Mouse (Mus musculus) heart, postnatal 4 days (tissue): ENCODE measurements around the gene Lpar1. TPM values are rescaled to one million over a fixed set of nuclear protein-coding genes. Genes with fewer than 3 reads are reported as not detected.
A peak's percentile ranks its signal among the peaks of the same experiment; 100 is the strongest.
"Not testable (repeated sequence)": the region's sequence is repeated elsewhere in the genome, so short reads cannot be mapped to it uniquely, and the experiment has no call there.

Source experiments
- DNase-seq: peaks from one replicate; pipeline ENCODE4 v3.0.0; 2021
- total RNA-seq, 2 experiments: library from RNA; stranded (reverse); gene quantifications; 2 replicates each; pipeline ENCODE4 v1.2.3; 2021

Gene Lpar1
- total RNA-seq, 2 experiments from 2014 or later = 17.1 to 18.7 TPM

DNA sequence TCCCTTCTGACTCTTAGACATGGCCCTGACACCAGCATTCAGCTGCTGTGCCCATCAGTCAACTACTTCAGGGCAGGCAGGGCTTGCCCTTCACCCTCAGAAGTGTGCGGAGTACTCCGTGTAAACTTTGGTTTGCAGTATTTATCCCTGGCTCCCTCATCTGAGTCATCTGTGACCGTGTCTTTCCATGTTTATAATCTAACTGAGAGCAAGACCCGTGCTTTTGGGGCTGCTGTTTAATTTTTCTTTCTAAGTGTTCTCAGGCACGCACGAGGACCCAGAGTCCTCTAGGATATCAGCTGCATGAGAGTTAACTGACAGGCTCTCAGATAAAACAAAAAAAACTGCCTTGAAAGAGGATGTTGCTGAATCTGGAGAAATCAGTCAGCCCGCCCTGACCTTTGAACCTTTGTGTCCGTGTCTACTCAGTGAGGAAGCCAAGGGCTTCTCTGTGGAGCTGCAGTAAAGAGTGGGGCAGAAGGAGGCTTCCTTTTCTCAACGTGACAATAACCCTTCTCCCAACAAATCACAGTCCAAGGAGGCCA is 7.7 kb downstream of the Lpar1 start:
- DNase-seq = no peak

DNA sequence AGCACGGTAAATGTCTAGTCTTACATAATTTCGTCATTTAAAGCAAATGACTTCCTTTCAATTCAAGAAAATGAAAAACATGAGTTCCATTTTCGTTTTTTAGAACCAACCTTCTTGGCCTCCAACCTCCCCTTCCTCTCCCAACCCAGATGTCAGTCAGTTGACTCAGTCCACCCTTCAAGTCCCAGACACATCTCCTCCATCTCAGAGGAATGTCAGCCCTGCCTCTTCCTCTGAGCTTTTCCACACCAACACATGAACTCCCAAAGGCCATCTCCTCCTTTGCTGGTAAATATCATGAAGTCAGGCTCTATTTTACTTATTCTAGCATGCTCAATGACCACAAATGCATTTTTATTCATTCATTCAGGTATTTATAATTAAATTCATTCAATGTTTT is 10.5 kb downstream of the Lpar1 start:
- DNase-seq = no peak

GRCm38 (mm10) chr4:58542656-58543055 is 11.0 kb downstream of the Lpar1 start:
- DNase-seq = not testable (repeated sequence)

- no peak for DNase-seq
Measured at GRCm38 (mm10) chr4:58540841-58541240, 12.9 kb downstream of the Lpar1 start.

DNA sequence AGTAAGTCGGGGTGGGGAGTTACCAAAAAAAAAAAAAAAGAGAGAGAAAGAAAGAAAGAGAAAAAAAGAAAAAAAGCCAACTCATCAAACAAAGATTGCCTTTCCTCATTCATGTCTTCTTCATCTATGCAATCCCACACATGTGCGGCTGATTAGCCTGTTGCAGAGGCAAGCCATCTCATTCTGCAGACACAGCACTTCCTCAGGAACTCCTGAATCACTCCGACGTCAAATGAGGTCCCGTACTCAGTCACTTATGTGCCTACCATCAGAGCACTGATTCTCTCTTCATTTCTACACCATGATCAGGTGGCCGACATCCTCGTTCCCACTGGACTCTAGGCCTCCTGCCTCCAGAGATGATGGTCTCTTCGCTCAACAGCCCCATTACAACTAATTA is 13.3 kb downstream of the Lpar1 start:
- DNase-seq = no peak

- no peak for DNase-seq
Measured at GRCm38 (mm10) chr4:58538696-58539095, 15.0 kb downstream of the Lpar1 start.

GRCm38 (mm10) chr4:58535754-58536153 is 17.9 kb downstream of the Lpar1 start:
- DNase-seq = no peak

DNA sequence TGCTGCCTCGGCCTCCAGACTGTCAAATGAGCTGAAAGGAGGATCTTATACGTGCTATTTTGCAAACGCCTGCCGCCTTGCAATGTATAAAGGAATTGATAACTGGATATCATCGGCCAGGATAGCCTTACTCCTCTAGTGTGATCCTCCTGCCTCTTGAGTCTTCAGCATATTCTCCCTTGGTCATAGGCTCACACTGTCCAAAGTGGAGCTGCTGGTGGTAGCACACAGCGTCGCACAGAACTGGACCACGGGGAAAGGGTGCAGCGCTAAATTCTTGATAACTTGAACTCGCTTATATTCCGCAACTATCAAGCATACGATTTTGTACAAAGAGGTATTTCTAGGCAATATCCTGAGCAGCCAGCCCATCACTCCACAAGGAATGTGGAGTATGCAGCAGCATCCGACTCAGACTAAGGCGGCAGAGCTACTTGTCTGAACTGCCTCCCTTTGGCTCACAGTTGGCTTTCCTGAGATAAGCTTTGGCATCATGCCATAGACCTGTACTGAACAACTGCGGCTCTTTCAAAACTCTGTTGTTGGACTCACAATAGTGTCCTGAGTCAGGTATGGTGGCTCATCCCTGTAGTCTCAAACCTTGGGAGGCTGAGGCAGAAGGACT is 18.9 kb downstream of the Lpar1 start:
- peak; percentile 27 for DNase-seq

GRCm38 (mm10) chr4:58534141-58534571 is 19.5 kb downstream of the Lpar1 start:
- DNase-seq = no peak

DNA sequence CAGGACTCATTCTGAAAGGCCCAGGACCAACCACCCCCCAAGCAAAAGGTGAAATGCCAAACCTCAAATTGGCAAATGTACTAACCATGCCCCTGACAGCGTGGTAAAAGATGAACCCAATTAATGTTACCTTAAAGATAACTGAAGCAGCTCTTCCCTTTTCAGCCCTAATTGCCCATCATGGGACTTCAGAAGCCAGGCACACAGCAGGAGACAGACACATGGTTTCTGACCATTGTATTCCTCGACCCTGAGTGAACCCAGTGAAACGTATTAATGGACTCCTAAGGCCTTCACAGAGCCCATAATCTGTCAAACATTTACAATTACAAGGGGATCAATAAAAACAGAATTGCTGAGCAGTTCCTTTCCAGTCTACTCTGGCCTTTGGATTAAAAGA is 20.2 kb downstream of the Lpar1 start:
- no peak for DNase-seq

DNA sequence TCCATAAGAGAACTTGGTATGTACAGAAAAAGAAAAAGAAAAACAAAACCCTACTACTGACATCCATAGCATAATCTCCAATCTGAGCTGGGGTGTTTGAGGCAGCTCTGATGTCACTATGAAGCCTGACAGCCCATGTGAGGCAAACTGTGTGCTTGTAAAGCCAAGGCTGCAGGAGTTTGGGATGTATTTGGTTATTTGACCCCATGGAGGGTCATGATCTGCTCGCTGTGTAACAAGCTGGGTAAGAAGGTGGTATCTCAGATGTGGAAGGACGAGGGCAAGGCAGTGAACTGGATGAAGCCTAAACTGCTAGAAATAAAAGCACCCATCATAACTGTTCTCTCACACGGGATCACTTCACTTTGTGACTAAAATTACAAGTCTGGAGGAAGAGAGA is 21.4 kb downstream of the Lpar1 start:
- DNase-seq = no peak

GRCm38 (mm10) chr4:58530706-58531105 is 23.0 kb downstream of the Lpar1 start:
- no peak for DNase-seq

DNA sequence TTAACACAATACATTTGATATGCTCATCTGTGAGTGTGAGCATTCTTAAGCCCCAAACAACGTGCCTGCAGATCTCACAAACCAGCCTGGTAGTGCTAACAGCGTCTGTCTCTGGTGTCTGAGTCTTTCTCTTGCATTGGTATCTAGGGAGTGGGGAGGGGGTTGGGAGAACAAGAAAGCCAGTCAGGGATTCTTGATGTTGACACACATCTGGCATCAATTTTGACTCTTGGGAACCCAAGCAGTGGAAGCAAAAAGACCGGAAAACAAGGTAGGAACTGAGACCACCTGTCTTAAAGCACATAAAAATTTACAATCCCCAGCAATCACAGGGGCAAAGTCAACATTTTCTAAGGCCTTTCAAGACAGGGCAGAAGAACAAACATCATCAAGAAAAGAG is 23.4 kb downstream of the Lpar1 start:
- DNase-seq = no peak

GRCm38 (mm10) chr4:58527852-58528251 is 25.8 kb downstream of the Lpar1 start:
- no peak for DNase-seq

- no peak for DNase-seq
Measured at GRCm38 (mm10) chr4:58521137-58521536, 32.6 kb downstream of the Lpar1 start.

- DNase-seq = no peak
Measured at GRCm38 (mm10) chr4:58520531-58520930, 33.2 kb downstream of the Lpar1 start.

- no peak for DNase-seq
Measured at GRCm38 (mm10) chr4:58519891-58520290, 33.8 kb downstream of the Lpar1 start.

GRCm38 (mm10) chr4:58518215-58518988 is 35.3 kb downstream of the Lpar1 start:
- DNase-seq = no peak

- no peak for DNase-seq
Measured at GRCm38 (mm10) chr4:58516810-58517209, 36.9 kb downstream of the Lpar1 start.

GRCm38 (mm10) chr4:58516221-58516620 is 37.5 kb downstream of the Lpar1 start:
- DNase-seq = no peak

DNA sequence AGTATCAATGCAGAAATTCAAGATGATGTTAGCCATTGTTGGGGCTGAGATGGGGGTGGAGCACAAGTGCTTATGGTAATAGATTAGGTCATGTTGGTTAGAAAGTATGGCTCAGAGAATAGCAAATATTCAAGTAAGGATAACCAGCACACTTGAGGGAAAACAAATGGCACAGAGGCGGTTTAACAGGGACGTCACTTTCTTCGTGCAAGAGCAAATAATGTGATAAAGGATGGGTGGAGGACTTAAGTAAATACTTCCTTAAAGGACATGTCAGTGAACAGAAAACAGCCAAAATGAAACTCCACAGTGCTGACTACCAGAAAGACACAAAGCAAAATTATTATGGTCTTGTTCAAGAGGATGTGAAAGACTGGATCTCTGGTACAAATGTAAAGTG is 42.1 kb downstream of the Lpar1 start:
- no peak for DNase-seq

DNA sequence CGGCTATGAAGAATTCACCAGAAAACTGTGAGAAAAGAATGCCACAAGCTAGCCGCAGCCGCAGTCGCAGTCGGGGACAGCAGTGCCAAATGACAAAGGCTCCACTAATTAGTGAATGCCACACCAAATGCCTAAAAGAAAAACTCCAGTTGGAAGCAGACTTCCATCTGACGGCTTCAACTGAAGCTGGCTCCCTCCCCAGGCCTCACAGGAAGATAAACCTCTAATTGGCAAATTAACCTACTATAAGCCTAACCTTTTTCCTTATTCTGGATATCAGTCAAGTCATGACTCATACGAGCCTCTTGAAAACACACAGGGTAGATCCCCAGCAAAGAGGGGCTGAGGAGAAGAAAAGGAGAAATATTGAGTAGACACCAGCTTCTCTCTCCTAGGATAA is 44.9 kb downstream of the Lpar1 start:
- no peak for DNase-seq

GRCm38 (mm10) chr4:58507536-58507935 is 46.2 kb downstream of the Lpar1 start:
- DNase-seq = no peak
